Mouse (Mus musculus) bone marrow, adult 2 months (tissue): ENCODE measurements around the gene Vapb.

ENCODE experiments used
- CTCF ChIP-seq: fragments of 200-500 bp; IDR thresholded peaks from 2 replicates; pipeline ENCODE4 v1.5.1; 2011; ENCODE audit warnings: low read length, control low read depth; ENCODE audit not compliant: control insufficient read depth, insufficient read depth
- POLR2A ChIP-seq: fragments of 200-500 bp; IDR thresholded peaks from 2 replicates; pipeline ENCODE4 v1.6.1; 2011; ENCODE audit warnings: low read depth, mild to moderate bottlenecking, control low read depth, low read length, borderline replicate concordance; ENCODE audit not compliant: control insufficient read depth

- TF ChIP-seq POLR2A, result no peak
- TF ChIP-seq CTCF, result no peak
Observed at GRCm38 (mm10) chr2:173716966-173717365, 20.3 kb upstream of the Vapb start.
